Mouse (Mus musculus) forebrain, embryonic 14.5 days (tissue): ENCODE measurements around the gene Gpa33. TPM values are rescaled to one million over a fixed set of nuclear protein-coding genes. Genes with fewer than 3 reads are reported as not detected.

Source experiments
- ATAC-seq: fragments of 200-750 bp; cut with Nextera tagmentation; 2 replicates; pipeline ENCODE4 v1.8.0; 2017; ENCODE audit warnings: mild to moderate bottlenecking, moderate library complexity
- DNase-seq: peaks from one replicate; pipeline ENCODE4 v3.0.0-alpha.2; 2015; ENCODE audit warnings: low spot score
- H3K27ac ChIP-seq: fragments of 300-500 bp; sonication (generic); 2 replicates; pipeline ENCODE4 v1.5.1; 2014; ENCODE audit warnings: low read depth, mild to moderate bottlenecking, control low read depth, low read length, moderate library complexity
- H3K27me3 ChIP-seq: fragments of 300-500 bp; sonication (generic); replicated peaks from 2 replicates; pipeline ENCODE4 v1.6.1; 2014; ENCODE audit warnings: low read length, control low read depth, mixed read lengths; ENCODE audit not compliant: control insufficient read depth, insufficient read depth
- H3K36me3 ChIP-seq: fragments of 300-500 bp; sonication (generic); 2 replicates; pipeline ENCODE4 v1.6.1; 2014; ENCODE audit warnings: low read length, control low read depth; ENCODE audit not compliant: control insufficient read depth, insufficient read depth
- H3K4me1 ChIP-seq: fragments of 300-500 bp; sonication (generic); 2 replicates; pipeline ENCODE4 v1.6.1; 2014; ENCODE audit warnings: antibody characterized with exemption, low read length, control low read depth; ENCODE audit not compliant: control insufficient read depth, insufficient read depth
- H3K4me2 ChIP-seq: fragments of 300-500 bp; sonication (generic); 2 replicates; pipeline ENCODE4 v1.6.1; 2014; ENCODE audit warnings: mild to moderate bottlenecking, control low read depth, low read length
- H3K4me3 ChIP-seq: fragments of 300-500 bp; sonication (generic); 2 replicates; pipeline ENCODE4 v1.5.1; 2014; ENCODE audit warnings: low read depth, low read length, control low read depth
- H3K9ac ChIP-seq: fragments of 300-500 bp; sonication (generic); 2 replicates; pipeline ENCODE4 v1.6.1; 2014; ENCODE audit warnings: mild to moderate bottlenecking, low read length, control low read depth, moderate library complexity
- H3K9me3 ChIP-seq: fragments of 300-500 bp; sonication (generic); replicated peaks from 2 replicates; pipeline ENCODE4 v1.6.1; 2016; ENCODE audit warnings: low read length, control low read depth, mixed read lengths; ENCODE audit not compliant: control insufficient read depth
- WGBS: fragments of 180-500 bp; shearing (Covaris S2); extraction: QIAGEN DNeasy Blood & Tissue Kit; methylation state at CpG from one replicate; pipeline ENCODE4 v1.1.7; 2014; 5-methylcytosine and 5-hydroxymethylcytosine counted together
- polyA plus RNA-seq: library from polyadenylated mRNA; unstranded; fragments of >200 nt; fragmentation: Nextera tagmentation; extraction: Ambion mirVana; gene quantifications from 2 replicates; pipeline ENCODE4 v1.2.1, GENCODE M21; 2014

The Gpa33 gene
- polyA plus RNA-seq, 1 experiment from 2014 or later = not detected

DNA sequence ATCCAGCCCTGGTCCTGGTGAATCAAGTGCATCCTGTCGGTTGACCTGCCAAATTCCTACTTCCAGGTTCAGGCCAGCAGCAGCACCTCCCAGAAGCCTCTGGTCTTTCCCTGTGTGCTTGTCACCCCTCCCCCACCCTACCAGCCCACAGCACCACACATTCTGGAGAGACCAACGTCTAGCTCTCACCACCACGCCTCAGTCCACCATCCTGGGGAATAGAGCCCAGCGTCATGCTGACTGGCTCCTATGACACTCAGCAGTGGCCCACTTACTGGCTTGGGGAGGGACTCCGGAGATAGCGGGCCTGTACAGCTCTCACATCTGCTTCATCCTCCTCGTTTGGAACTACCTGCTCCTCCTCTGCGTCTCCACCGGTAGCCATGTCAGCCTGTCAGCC, 3.2 kb upstream of the Gpa33 start:
- DNase-seq = no peak
- Histone ChIP-seq H3K27me3 (no peaks in the 10 kb centered on the region), H3K36me3 (no peaks in the 10 kb centered on the region), H3K9me3 (no peaks in the 10 kb centered on the region), H3K4me3 (no peak overlapping the region), H3K27ac (no peak overlapping the region), H3K9ac (no peak overlapping the region), H3K4me2 (no peak overlapping the region), H3K4me1 (no peaks in the 10 kb centered on the region)
- ATAC-seq = no peak
- 79% methylated on average over 9 of the region's 9 CpGs for WGBS

DNA sequence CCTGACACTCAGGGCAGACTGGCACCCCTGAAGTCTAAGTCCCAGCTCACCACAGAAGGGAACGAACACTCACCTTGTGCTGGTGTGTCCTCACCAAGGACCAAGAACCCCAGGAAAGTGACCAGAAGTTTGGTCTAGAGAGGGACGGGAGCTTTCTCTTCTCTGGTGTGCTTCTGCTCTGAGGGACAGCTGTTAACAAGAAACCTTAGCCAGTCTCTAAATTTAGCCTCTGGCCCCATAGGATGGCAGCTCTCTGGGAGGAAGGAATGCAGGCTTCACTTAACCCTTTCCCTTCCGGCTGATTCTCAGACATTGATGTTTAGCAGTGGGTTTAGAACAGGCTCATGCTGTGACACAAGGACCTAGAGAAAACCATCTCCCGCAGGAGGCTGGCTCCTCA, 2.3 kb upstream of the Gpa33 start, which contains the start of gene Dusp27:
Gene Dusp27 (minus strand): TSS at position 204 of the 400 bp plus-strand sequence.
- Histone ChIP-seq H3K27ac (no peak within 1 kb of the TSS), H3K27me3 (no peaks in the 10 kb centered on the region), H3K4me1 (no peaks in the 10 kb centered on the region), H3K9ac (no peak within 1 kb of the TSS), H3K4me3 (no peak within 1 kb of the TSS), H3K9me3 (no peaks in the 10 kb centered on the region), H3K36me3 (no peaks in the 10 kb centered on the region), H3K4me2 (no peak within 1 kb of the TSS)
- no peak for DNase-seq
- WGBS = 54% methylated on average over 4 of the region's 4 CpGs
- ATAC-seq = no peak

DNA sequence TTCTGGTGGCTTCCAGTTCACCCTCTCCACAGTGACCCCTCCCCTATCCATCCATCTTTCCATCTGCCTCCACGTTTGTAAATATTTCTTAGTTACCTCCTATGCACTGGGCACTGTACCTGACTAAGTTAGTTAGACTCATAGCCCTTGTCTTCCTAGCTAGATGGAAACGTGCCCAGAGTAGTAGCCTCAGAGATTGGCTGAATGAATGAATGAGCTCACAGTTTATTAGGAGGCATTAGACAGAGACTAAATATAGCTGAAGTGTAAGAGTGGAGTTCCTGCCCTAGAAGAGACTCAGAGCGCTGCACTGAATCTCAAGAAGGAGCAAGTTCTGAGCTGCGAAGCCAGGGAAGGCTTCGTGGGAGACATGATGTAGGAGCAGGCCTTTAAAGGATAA, 1.5 kb upstream of the Gpa33 start:
- WGBS = 85% methylated on average over 5 of the region's 5 CpGs
- no peaks in the 10 kb centered on the region for H3K36me3 ChIP-seq
- H3K4me1 ChIP-seq = no peaks in the 10 kb centered on the region
- no peaks in the 10 kb centered on the region for H3K27me3 ChIP-seq
- no peaks in the 10 kb centered on the region for H3K9me3 ChIP-seq
- no peak overlapping the region for H3K4me3 ChIP-seq
- no peak overlapping the region for H3K9ac ChIP-seq
- no peak overlapping the region for H3K27ac ChIP-seq
- no peak overlapping the region for H3K4me2 ChIP-seq
- no peak for ATAC-seq
- no peak for DNase-seq

DNA sequence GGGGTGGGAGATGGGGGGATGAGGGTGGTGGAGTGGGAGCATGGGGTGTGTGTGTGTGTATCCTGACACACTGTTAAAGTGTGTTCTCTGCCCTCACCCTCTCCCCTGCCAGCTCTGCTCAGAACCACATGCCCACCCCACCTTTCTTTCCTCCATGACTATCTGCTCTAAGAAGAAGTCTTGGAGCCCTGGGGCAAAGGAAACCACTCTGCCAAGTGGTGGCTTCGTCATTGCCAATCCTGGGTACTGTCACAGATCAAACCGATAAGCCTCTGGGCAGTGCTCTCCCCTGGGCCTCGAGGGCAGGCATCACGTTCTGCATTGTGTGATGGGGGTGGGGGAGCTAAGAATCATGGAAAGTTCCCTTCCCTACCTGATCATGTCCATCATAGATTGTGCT, 2.3 kb downstream of the Gpa33 start:
- Histone ChIP-seq H3K27ac (no peak overlapping the region), H3K27me3 (no peaks in the 10 kb centered on the region), H3K4me3 (no peak overlapping the region), H3K36me3 (no peaks in the 10 kb centered on the region), H3K4me2 (no peak overlapping the region), H3K9ac (no peak overlapping the region), H3K9me3 (no peaks in the 10 kb centered on the region), H3K4me1 (no peaks in the 10 kb centered on the region)
- ATAC-seq = no peak
- no peak for DNase-seq
- 66% methylated on average over 4 of the region's 4 CpGs for WGBS

DNA sequence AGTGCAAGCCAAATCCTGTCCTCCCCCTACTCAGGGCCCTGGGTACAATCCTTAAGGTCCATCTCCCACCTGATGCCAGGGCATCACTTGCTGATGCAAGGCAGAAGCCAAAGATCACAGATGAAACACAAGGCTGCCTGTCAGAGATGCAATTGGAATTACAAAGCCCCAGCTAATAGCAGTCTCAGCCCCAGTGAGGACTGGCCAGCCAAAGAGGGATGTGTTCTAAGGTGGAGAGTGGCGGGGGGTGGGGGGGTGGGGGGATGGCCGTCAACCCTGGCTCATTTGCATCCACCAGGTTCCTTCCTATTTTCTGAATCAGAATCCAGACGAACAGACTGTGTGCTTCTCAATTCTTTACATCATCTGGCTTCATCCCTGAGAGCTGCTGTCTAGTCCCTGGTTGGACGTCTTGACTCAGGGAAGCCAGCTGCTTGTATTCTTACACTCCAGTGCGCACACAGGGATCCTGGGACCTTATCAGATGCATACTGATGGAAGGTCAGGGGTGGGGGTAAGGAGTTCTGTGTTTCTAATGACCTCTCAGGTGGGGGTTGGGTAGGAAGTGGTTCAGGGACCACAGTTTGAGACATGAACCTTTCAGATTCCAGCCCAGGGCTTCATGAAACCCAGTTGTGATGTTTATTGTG, 5.2 kb downstream of the Gpa33 start:
- no peak overlapping the region for H3K4me2 ChIP-seq
- H3K9ac ChIP-seq = no peak overlapping the region
- ATAC-seq = no peak
- H3K4me1 ChIP-seq = no peaks in the 10 kb centered on the region
- no peak for DNase-seq
- H3K27me3 ChIP-seq = no peaks in the 10 kb centered on the region
- 47% methylated on average over 5 of the region's 5 CpGs for WGBS
- no peak overlapping the region for H3K4me3 ChIP-seq
- H3K9me3 ChIP-seq = no peaks in the 10 kb centered on the region
- H3K36me3 ChIP-seq = no peaks in the 10 kb centered on the region
- H3K27ac ChIP-seq = no peak overlapping the region

DNA sequence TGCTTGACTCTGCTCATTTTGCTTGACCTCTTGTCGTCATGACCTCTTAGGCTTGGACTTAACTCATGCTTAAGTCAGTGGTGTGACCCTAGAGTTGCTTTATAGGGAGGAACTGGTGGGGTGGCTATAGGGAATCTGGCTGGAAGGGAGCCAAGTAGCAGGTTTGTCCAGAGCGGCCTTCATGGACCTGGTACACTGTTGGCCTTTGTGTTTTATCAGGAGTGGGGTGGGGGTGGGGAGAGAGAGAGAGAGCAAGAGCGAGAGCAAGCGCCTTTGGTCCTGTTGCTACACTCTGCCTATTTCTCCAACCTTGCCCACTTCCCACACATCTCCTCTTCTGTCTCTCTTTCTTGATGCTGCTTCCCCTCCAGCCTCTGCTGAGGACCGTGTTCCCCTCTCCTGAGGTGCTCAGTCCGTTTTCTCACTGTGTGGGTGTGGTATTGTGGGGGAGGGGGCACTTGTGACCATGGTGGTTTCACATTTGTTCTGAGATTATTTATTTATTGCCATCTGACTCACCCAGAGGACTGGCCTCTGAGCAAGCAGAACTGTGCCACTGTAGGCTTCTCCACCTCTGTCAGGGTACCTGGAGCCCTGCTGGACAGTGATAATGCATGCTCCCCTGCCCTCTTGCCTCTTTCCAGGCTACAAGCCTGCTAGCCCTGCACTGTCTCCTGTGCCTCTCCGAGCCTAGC, 7.4 kb downstream of the Gpa33 start:
- 79% methylated on average over 7 of the region's 7 CpGs for WGBS
- Histone ChIP-seq H3K9ac (no peak overlapping the region), H3K4me3 (no peak overlapping the region), H3K36me3 (no peaks in the 10 kb centered on the region), H3K27ac (no peak overlapping the region), H3K9me3 (no peaks in the 10 kb centered on the region), H3K27me3 (no peaks in the 10 kb centered on the region), H3K4me2 (no peak overlapping the region), H3K4me1 (no peaks in the 10 kb centered on the region)
- DNase-seq (no peak), ATAC-seq (no peak)

DNA sequence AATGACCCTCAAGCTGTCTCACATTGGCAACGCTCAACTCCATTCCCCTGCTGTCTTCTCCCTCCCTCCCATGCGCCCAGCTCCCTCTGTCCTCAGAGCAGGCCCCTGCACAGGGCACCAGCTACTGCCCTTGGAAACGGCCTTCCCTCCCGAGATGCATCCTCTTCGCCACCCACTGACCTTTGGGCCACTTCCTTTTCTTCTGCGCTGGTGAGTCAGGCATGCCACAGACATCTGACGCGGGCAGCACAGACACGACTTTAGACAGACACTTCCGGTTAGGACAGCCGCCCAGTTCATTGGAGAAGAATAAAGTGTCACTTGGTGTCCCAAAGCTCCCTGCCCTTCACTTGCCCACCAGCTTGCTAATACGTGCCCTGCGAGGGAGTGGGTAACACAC, 8.1 kb downstream of the Gpa33 start:
- Histone ChIP-seq H3K4me2 (no peak overlapping the region), H3K36me3 (no peaks in the 10 kb centered on the region), H3K9ac (no peak overlapping the region), H3K27ac (no peak overlapping the region), H3K4me1 (no peaks in the 10 kb centered on the region), H3K4me3 (no peak overlapping the region), H3K27me3 (no peaks in the 10 kb centered on the region), H3K9me3 (no peaks in the 10 kb centered on the region)
- no peak for ATAC-seq
- WGBS = 87% methylated on average over 13 of the region's 13 CpGs
- no peak for DNase-seq

DNA sequence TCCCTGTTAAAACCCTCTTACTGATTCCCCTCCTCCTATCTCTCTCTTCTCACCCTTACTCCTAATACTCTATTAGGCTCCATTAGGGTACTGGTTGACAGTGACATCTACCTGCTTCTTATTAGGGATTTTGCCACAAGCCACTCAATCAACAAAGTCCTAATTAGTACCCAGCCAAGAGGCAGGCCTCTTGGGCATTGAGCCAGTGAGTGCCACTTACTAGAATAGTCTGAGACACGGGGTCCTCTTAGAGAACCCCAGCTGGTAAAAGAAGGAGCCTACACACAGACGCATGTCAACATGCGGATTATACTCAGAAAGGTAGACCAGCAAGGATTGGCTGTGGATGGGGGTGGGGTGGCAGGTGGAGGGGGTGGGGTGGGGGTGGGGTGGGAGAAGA, 9.1 kb downstream of the Gpa33 start:
- no peak overlapping the region for H3K4me2 ChIP-seq
- WGBS = 28% methylated on average over 3 of the region's 3 CpGs
- no peak overlapping the region for H3K4me3 ChIP-seq
- H3K9ac ChIP-seq = no peak overlapping the region
- no peaks in the 10 kb centered on the region for H3K27me3 ChIP-seq
- H3K4me1 ChIP-seq = no peaks in the 10 kb centered on the region
- H3K27ac ChIP-seq = no peak overlapping the region
- DNase-seq (peak; percentile 58), ATAC-seq (peak; percentile 46; the same call in 1 of the 2 replicates)
- no peaks in the 10 kb centered on the region for H3K9me3 ChIP-seq
- H3K36me3 ChIP-seq = no peaks in the 10 kb centered on the region

DNA sequence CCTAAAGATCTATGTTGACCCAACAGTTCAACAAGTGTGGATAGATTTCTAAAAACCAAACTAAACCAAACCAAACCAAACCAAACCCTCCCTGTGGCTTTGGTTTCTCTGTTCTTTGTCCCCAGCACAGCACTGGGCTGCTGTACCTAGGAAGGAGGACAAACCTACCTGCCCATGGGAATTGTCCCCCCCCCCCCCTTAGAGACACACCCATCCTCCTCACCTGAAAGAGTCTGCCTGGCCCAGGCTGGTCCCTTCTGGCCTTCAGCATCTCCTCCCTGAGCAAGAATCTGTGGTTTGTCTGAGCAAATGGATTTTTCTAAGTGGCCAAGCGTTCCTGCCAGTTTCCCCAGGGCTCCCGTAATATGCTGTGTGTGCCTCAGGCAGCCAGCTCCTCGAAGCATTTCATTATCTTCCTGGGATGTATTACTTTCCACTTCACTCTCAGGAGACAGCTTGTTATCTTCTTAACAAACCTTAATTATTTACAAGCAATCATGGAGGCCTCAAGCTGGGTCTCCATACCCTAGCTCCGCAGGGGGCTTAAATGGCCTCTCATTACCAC, 9.7 kb downstream of the Gpa33 start:
- Histone ChIP-seq H3K9me3 (no peaks in the 10 kb centered on the region), H3K4me1 (no peaks in the 10 kb centered on the region), H3K9ac (no peak overlapping the region), H3K27ac (no peak overlapping the region), H3K27me3 (no peaks in the 10 kb centered on the region), H3K36me3 (no peaks in the 10 kb centered on the region), H3K4me2 (no peak overlapping the region), H3K4me3 (no peak overlapping the region)
- WGBS = 24% methylated on average over 4 of the region's 4 CpGs
- DNase-seq (peak; percentile 26), ATAC-seq (no peak; the same call in 1 of the 2 replicates)
